Mouse (Mus musculus) hindbrain, embryonic 11.5 days (tissue): ENCODE data around the gene Cdk15. TPM values are rescaled to one million over a fixed set of nuclear protein-coding genes. Genes with fewer than 3 reads are reported as not detected.

Experiments used
- ATAC-seq: fragments of 200-750 bp; cut with Nextera tagmentation; 2 replicates; pipeline ENCODE4 v1.8.0; 2017; ENCODE audit warnings: mild to moderate bottlenecking, moderate TSS enrichment, moderate library complexity; ENCODE audit not compliant: low FRiP score
- DNase-seq: peaks from one replicate; pipeline ENCODE4 v3.0.0-alpha.2; 2015; ENCODE audit warnings: low spot score
- H3K27ac ChIP-seq: fragments of 300-500 bp; sonication (generic); 2 replicates; pipeline ENCODE4 v1.5.1; 2014; ENCODE audit warnings: mild to moderate bottlenecking, low read depth, low read length
- H3K27me3 ChIP-seq: fragments of 300-500 bp; sonication (generic); 2 replicates; pipeline ENCODE4 v1.6.1; 2014; ENCODE audit warnings: mild to moderate bottlenecking, low read length, moderate library complexity, mixed read lengths; ENCODE audit not compliant: control insufficient read depth, insufficient read depth
- H3K36me3 ChIP-seq: fragments of 300-500 bp; sonication (generic); 2 replicates; pipeline ENCODE4 v1.6.1; 2014; ENCODE audit warnings: mild to moderate bottlenecking, low read length, moderate library complexity, mixed read lengths; ENCODE audit not compliant: control insufficient read depth, insufficient read depth
- H3K4me1 ChIP-seq: fragments of 300-500 bp; sonication (generic); replicated peaks from 2 replicates; pipeline ENCODE4 v1.6.1; 2014; ENCODE audit warnings: low read length, mixed read lengths; ENCODE audit not compliant: control insufficient read depth, insufficient read depth
- H3K4me2 ChIP-seq: fragments of 300-500 bp; sonication (generic); replicated peaks from 2 replicates; pipeline ENCODE4 v1.6.1; 2014; ENCODE audit warnings: mild to moderate bottlenecking, low read depth, low read length
- H3K4me3 ChIP-seq: fragments of 300-500 bp; sonication (generic); 2 replicates; pipeline ENCODE4 v1.5.1; 2014; ENCODE audit warnings: low read depth, low read length
- H3K9ac ChIP-seq: fragments of 300-500 bp; sonication (generic); 2 replicates; pipeline ENCODE4 v1.6.1; 2014; ENCODE audit warnings: low read depth, low read length
- H3K9me3 ChIP-seq: fragments of 300-500 bp; sonication (generic); 2 replicates; pipeline ENCODE4 v1.6.1; 2016; ENCODE audit warnings: low read length; ENCODE audit not compliant: control insufficient read depth
- WGBS: fragments of 180-500 bp; shearing (Covaris S2); extraction: QIAGEN DNeasy Blood & Tissue Kit; methylation state at CpG from one replicate; pipeline ENCODE4 v1.1.7; 2014; 5-methylcytosine and 5-hydroxymethylcytosine counted together
- polyA plus RNA-seq: library from polyadenylated mRNA; unstranded; fragments of >200 nt; fragmentation: Nextera tagmentation; extraction: Ambion mirVana; gene quantifications from 2 replicates; pipeline ENCODE4 v1.2.1, GENCODE M21; 2014

Gene Cdk15
- polyA plus RNA-seq, 1 experiment from 2014 or later, result 1.8 TPM

DNA sequence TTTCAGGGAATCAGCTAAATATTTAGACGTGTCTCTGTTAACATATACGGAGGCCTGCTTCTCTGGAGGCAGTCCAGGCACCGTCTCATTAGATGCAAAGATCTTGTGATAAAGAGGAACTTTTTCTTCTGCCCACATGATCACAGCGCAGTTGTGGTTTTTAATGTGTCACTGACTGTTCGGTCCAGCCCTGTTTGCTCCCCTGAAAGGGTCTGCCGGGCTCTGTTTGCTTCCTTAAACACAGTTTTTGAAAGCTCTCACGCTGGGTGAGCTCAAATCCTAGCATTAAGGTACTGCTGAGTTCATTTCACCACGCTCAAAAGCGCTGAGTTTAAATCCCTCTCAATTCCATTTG, 59.3 kb downstream of the Cdk15 start:
- H3K4me2 ChIP-seq, result peak overlapping the region; percentile 31; the same call in 1 of the 2 replicates
- H3K27me3 ChIP-seq, result no peaks in the 10 kb centered on the region
- no peaks in the 10 kb centered on the region for H3K9me3 ChIP-seq
- peaks cover 7% of the 10 kb centered on the region for H3K4me1 ChIP-seq
- WGBS, result 10% methylated on average over 9 of the region's 9 CpGs
- no peak overlapping the region for H3K9ac ChIP-seq
- no peaks in the 10 kb centered on the region for H3K36me3 ChIP-seq
- DNase-seq (peak; percentile 50), ATAC-seq (no peak)
- no peak overlapping the region for H3K4me3 ChIP-seq
- H3K27ac ChIP-seq, result peak overlapping the region; percentile 63

- Histone ChIP-seq H3K4me2 (peak overlapping the region; percentile 31), H3K4me3 (no peak overlapping the region), H3K9me3 (no peaks in the 10 kb centered on the region), H3K27me3 (no peaks in the 10 kb centered on the region), H3K27ac (peak overlapping the region; percentile 63), H3K4me1 (peaks cover 7% of the 10 kb centered on the region), H3K36me3 (no peaks in the 10 kb centered on the region), H3K9ac (no peak overlapping the region)
- DNase-seq (peak; percentile 63), ATAC-seq (no peak)
- WGBS, result 5% methylated on average over 6 of the region's 6 CpGs
These were observed 59.8 kb downstream of the Cdk15 start for GRCm38 (mm10) chr1:59316386-59317051.

DNA sequence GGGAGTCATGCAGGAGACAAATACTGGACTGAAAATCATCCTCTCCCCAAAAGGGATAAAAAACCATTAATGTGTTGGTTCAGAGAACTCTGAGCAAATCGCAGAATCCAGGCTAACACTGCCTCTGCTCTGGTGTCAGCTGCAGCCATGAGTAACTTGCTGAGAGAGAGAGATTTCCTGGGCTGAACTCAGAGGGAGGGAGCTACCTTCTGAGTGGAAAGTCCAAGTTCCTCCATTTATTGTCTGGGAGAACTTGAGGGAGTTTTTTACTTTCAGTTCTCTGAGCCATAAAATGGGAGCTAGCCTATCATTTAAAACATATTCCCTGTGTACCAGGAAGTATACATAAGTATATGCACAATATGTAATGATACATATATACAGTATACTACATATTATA, 60.7 kb downstream of the Cdk15 start:
- no peaks in the 10 kb centered on the region for H3K9me3 ChIP-seq
- no peak overlapping the region for H3K27ac ChIP-seq
- H3K4me3 ChIP-seq, result no peak overlapping the region
- H3K27me3 ChIP-seq, result no peaks in the 10 kb centered on the region
- H3K9ac ChIP-seq, result no peak overlapping the region
- H3K4me2 ChIP-seq, result no peak overlapping the region
- no peaks in the 10 kb centered on the region for H3K36me3 ChIP-seq
- WGBS, result 88% methylated on average over 1 of the region's 1 CpGs
- H3K4me1 ChIP-seq, result peaks cover 7% of the 10 kb centered on the region
- DNase-seq, result no peak
- ATAC-seq, result no peak

GRCm38 (mm10) chr1:59318878-59319277, 62.2 kb downstream of the Cdk15 start:
- Histone ChIP-seq H3K9me3 (no peaks in the 10 kb centered on the region), H3K4me1 (peaks cover 7% of the 10 kb centered on the region), H3K4me3 (no peak overlapping the region), H3K27me3 (no peaks in the 10 kb centered on the region), H3K36me3 (no peaks in the 10 kb centered on the region), H3K27ac (no peak overlapping the region), H3K4me2 (no peak overlapping the region), H3K9ac (no peak overlapping the region)
- ATAC-seq (no peak), DNase-seq (no peak)
- 67% methylated on average over 5 of the region's 5 CpGs for WGBS

- Histone ChIP-seq H3K9me3 (no peaks in the 10 kb centered on the region), H3K27me3 (no peaks in the 10 kb centered on the region), H3K27ac (no peak overlapping the region), H3K4me2 (no peak overlapping the region), H3K4me1 (peaks cover 2% of the 10 kb centered on the region; the same call in 1 of the 2 replicates), H3K9ac (no peak overlapping the region), H3K36me3 (no peaks in the 10 kb centered on the region), H3K4me3 (no peak overlapping the region)
- DNase-seq (no peak), ATAC-seq (no peak)
- WGBS, result 73% methylated on average over 9 of the region's 9 CpGs
These were observed 64.6 kb downstream of the Cdk15 start for GRCm38 (mm10) chr1:59321076-59321879.

DNA sequence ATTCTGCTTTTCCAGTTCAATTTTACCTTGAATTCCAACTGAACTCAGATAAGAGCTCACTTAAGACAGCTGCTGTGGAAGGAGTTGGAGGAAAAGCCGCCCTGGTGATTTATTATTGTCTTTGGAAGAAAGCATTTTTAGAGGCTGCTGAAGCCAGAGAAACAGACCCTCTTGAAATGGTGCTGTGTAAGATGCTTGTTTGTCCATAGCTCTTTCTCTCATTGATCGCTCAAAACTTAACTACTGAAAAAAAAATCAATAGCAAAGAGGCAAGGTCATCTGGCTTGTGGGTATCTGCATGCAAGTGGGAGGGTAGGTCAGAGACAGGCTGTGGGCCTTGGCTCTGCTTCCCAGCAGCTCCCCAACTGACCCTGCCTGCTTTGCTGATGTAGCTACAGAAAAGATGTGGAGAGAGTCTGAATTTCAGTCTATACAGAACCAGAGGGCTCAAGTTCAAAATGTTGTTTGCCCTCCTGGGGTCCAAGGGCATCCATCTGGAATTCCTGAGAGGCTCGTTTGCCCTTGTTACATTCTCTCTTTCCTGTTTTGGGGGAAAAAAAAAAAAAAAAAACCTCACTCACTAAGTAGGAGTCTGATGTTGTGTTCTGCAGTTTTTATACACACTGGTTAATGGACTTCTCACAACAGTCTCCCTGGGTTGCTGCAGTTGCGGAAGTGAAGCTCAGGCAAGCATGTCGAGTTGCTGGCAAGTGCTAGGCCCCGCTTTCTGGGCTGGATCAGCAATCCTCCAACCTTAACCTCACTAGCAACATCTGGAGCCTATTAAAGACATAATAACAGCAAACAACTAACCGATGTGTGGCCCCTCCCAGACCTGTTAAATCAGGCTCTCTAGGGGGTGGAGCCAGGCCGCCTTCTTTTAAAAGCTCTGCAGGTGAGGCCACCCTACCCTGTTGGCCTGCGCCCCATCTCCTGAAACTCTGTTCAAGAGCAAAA, 65.5 kb downstream of the Cdk15 start:
- DNase-seq (peak; percentile 24), ATAC-seq (no peak)
- WGBS, result 49% methylated on average over 9 of the region's 9 CpGs
- H3K9ac ChIP-seq, result no peak overlapping the region
- H3K27ac ChIP-seq, result no peak overlapping the region
- no peak overlapping the region for H3K4me3 ChIP-seq
- no peaks in the 10 kb centered on the region for H3K9me3 ChIP-seq
- H3K4me1 ChIP-seq, result peaks cover 3% of the 10 kb centered on the region; the same call in 1 of the 2 replicates
- H3K4me2 ChIP-seq, result no peak overlapping the region
- H3K36me3 ChIP-seq, result no peaks in the 10 kb centered on the region
- H3K27me3 ChIP-seq, result no peaks in the 10 kb centered on the region

DNA sequence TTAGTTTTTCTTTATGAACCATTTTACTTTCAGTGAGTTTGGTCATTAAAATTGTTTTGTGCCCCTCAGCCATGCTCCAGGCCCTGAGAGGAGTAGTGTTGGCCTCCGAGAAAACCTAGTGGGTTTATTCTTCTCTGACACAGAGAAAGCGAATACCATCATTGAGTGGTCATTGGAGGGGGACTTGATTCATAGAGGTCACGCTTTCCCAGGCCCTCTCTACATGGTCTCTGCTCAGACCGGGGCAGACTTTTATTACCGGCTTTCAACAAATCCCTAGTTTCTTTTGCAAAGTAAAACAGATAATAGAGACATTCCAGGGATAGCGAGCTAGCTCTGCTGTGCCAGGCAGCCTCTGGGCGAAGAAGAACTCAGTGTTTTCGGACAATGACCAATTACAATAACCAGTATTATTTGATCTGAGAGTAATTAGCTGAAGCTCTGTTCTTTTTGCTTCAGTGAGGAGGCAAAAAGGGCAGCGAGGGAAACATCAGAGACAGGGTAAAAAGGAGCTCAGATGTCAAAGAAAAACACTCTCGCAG, 70.2 kb downstream of the Cdk15 start:
- H3K27me3 ChIP-seq, result no peaks in the 10 kb centered on the region
- ATAC-seq, result no peak
- no peak overlapping the region; the same call in 1 of the 2 replicates for H3K4me2 ChIP-seq

GRCm38 (mm10) chr1:59332737-59333385, 76.2 kb downstream of the Cdk15 start:
- H3K4me3 ChIP-seq, result no peak overlapping the region
- H3K4me2 ChIP-seq, result no peak overlapping the region
- 28% methylated on average over 11 of the region's 13 CpGs for WGBS
- no peaks in the 10 kb centered on the region for H3K36me3 ChIP-seq
- no peaks in the 10 kb centered on the region for H3K9me3 ChIP-seq
- no peak overlapping the region for H3K27ac ChIP-seq
- H3K4me1 ChIP-seq, result peaks cover 9% of the 10 kb centered on the region
- no peak for ATAC-seq
- peak; percentile 14 for DNase-seq
- 0 out of 2 replicates have a peak overlapping the region, but pooled peaks have one; percentile 11 for H3K9ac ChIP-seq
- no peaks in the 10 kb centered on the region for H3K27me3 ChIP-seq

More for the DNA sequence above, 70.2 kb downstream of the Cdk15 start:
- H3K4me1 ChIP-seq, result peaks cover 10% of the 10 kb centered on the region
- no peak for DNase-seq
- no peak overlapping the region for H3K9ac ChIP-seq
- no peaks in the 10 kb centered on the region for H3K36me3 ChIP-seq
- no peak overlapping the region for H3K27ac ChIP-seq
- WGBS, result 10% methylated on average over 10 of the region's 10 CpGs
- no peaks in the 10 kb centered on the region for H3K9me3 ChIP-seq
- no peak overlapping the region for H3K4me3 ChIP-seq
